Mouse (Mus musculus) cortical plate, adult 2 months (tissue): ENCODE data around the gene Arl6ip1. TPM values are rescaled to one million over a fixed set of nuclear protein-coding genes. Genes with fewer than 3 reads are reported as not detected.

ENCODE experiments used
- H3K27ac ChIP-seq: fragments of 200-500 bp; 2 replicates; pipeline ENCODE4 v1.5.1; 2012; ENCODE audit warnings: low read length, control low read depth, inconsistent platforms; ENCODE audit not compliant: insufficient read depth
- H3K4me1 ChIP-seq: fragments of 200-500 bp; 2 replicates; pipeline ENCODE4 v1.6.1; 2011; ENCODE audit warnings: low read length; ENCODE audit not compliant: control insufficient read depth, insufficient read depth
- H3K4me3 ChIP-seq: fragments of 200-500 bp; 2 replicates; pipeline ENCODE4 v1.5.1; 2011; ENCODE audit warnings: mild to moderate bottlenecking, low read length, control low read depth; ENCODE audit not compliant: insufficient read depth
- CTCF ChIP-seq: fragments of 200-500 bp; IDR thresholded peaks from 2 replicates; pipeline ENCODE4 v1.5.1; 2011; ENCODE audit warnings: mild to moderate bottlenecking, control low read depth, low read length; ENCODE audit not compliant: insufficient read depth; ENCODE audit errors: extremely low read depth
- POLR2A ChIP-seq: fragments of 200-500 bp; IDR thresholded peaks from 2 replicates; pipeline ENCODE4 v1.6.1; 2011; ENCODE audit warnings: mild to moderate bottlenecking, low read length, control low read depth; ENCODE audit not compliant: insufficient read depth; ENCODE audit errors: extremely low read depth
- polyA plus RNA-seq: library from polyadenylated mRNA; depleted of rRNA; stranded (reverse); fragments of >200 nt; gene quantifications from 2 replicates; pipeline ENCODE4 v1.2.3, GENCODE M21; 2012; rRNA removed

Gene Arl6ip1
- polyA plus RNA-seq, 1 experiment, result 278 TPM

DNA sequence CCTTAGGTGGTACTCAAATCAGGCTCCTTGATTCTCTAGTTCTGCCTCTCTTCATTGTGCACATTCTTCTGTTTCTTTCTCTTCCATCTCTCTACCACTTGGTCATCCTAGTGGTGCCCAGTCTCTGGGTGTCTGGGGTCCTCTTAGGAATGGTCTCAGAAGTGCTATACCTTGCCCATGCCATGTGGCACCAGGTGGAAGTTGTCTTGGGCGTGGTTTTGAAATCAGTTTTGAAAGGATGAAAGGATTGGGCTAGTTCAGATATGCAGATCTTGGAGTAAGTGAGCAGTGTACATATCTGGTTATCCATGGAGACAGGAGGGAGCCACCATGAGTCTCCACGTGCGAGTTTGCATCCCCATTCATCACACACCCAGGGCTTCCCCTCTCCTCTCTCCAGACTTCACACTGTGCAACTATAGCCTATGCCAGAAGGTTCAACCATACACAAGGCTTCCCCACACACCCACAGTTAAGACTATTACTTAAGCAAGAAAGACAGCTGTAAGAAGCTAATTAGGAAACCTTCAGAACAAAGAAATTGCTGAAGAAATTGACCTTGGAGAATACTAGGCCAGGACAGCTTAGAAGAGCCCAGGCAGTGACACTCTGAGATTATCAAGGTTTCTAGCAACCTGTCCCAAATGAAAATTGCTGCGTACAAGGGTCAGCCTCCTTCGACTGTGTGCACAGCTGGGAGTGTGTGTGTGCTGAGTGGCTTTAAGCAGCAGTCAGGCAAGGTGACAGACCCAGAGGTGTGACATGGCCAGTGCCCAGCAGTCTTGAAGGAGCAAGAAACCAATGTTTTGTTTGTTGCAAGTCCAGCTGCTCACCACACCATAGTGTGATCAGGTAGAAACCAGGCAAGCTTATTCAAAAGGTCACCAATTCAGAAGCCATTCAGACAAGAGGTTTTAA lies 25.7 kb downstream of the Arl6ip1 start:
- H3K27ac ChIP-seq, result no peak overlapping the region
- H3K4me1 ChIP-seq, result peaks cover 3% of the 10 kb centered on the region; the same call in 1 of the 2 replicates
- TF ChIP-seq POLR2A (no peak), CTCF (no peak)
- no peak overlapping the region for H3K4me3 ChIP-seq

DNA sequence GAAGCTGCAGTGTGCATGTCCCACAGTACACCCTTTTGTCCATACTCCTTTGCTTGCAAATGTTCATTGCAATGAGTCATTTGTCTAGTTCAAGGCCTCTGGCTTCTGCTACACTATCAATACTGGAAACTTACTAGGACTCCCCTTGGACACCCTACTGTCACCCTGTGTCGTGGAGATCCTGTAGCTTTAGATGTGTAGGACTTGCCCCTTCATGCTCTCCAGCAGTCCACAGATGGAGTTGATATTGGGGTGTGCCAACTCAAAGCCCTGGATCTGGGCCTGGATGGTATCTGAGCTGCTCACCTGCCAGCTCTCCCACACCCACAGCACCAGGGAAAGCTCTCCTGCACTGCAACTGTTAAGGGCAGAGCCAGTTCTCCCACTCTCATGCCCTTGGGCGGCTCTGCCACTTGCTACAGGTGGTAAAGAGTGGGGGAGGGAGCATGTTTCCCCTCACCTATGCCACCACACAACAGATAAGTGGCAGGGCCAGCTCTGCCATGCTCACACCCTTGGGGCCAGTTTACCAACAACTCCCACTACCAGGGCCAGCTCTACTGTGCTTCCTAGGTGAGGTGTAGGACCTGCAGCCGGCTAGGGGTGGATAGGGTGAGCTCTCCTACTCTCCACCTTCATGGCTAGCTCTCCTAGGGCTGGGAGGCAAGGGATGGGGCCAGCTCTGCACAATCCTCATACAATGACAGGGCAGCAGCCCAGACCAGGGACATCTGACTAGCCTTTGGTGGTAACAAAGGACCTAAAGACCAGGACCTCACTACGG lies 26.6 kb downstream of the Arl6ip1 start:
- Histone ChIP-seq H3K4me1 (peaks cover 3% of the 10 kb centered on the region; the same call in 1 of the 2 replicates), H3K4me3 (no peak overlapping the region), H3K27ac (no peak overlapping the region)
- no peak for TF ChIP-seq POLR2A
- no peak for TF ChIP-seq CTCF

DNA sequence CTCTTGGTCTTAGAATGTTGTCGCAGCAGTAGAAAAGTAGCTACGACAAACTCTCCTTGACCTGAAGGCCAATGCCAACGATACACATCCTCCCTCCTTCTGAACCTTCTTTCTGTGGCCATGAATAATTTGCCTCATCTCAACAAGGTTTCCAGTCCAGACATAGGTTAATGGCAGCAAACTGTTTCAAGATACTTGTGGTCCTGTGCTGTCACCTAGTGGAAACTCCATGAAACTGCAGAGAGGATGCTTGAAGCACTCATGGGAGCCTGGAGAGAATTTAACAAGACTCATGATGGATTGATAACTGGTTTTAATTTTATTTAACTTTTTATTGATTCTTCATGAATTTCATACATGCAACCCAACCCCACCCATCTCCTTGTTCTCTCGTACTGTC lies 27.2 kb downstream of the Arl6ip1 start:
- Histone ChIP-seq H3K4me1 (peaks cover 3% of the 10 kb centered on the region; the same call in 1 of the 2 replicates), H3K27ac (no peak overlapping the region), H3K4me3 (no peak overlapping the region)
- TF ChIP-seq POLR2A (no peak), CTCF (peak; percentile 98)

DNA sequence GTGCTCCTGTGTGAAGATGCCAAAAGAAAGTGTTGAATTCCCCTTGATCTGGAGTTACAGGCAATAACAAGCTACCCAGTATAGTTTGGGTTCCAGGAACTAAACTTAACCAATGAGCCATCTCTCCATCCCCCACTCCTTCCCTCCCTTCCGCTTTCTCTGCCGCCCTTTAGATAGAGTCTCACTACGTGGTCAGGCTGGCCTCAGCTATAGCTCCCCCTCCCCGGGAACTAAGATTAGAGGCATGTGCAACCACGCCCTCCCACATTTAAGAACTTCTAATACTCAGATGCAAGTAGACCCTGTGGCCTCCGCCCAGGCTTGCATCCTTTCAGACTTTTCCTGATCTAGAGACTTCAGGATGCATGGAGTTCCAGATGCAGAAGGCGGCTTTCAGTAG lies 31.8 kb downstream of the Arl6ip1 start:
- Histone ChIP-seq H3K4me1 (no peaks in the 10 kb centered on the region), H3K27ac (no peak overlapping the region), H3K4me3 (no peak overlapping the region)
- TF ChIP-seq CTCF (no peak), POLR2A (no peak)

DNA sequence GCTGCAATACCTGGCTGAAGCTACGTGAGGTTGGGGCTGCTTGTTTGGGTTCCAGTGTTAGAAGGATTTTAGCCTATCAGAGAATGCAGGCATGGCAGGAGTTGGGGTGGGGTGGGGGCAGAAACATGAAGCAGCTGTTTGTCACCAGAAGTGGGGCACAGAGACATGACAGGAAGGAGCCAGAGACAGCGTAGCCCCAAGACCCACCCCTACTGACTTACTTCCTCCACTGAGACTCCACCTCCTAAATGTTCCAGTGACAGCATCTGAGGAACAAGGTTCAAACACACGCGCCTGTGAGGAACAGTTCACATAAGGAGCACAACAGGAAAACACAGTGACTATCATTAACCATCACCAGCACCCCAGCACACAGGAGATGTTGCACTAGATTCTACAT lies 49.5 kb downstream of the Arl6ip1 start:
- H3K27ac ChIP-seq, result no peak overlapping the region
- H3K4me3 ChIP-seq, result no peak overlapping the region
- H3K4me1 ChIP-seq, result no peaks in the 10 kb centered on the region
- no peak for TF ChIP-seq CTCF
- TF ChIP-seq POLR2A, result no peak

DNA sequence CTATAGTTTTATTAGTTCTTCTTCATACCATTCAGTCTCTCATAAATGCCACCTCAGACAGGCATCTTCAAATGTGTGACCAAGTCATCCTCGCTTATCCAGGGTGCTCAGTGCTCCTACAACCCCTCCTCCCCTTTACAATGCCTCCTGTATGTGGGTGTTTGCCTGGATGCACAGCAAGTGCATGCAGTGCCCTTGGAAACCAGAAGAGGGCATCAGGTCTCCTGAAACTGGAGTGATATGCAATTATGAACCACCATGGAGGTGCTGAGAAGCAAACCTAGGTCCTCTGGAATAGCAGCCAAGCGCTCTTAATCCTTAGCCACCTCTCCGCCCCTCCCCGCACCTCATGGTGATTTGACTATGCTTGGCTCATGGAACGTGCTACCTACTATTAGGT lies 50.4 kb downstream of the Arl6ip1 start:
- no peaks in the 10 kb centered on the region for H3K4me1 ChIP-seq
- TF ChIP-seq POLR2A, result no peak
- 0 out of 2 replicates have a peak, but pooled peaks have one; percentile 3 for TF ChIP-seq CTCF
- no peak overlapping the region for H3K27ac ChIP-seq
- H3K4me3 ChIP-seq, result no peak overlapping the region

Other genes with a start within 250 kb of the Arl6ip1 start
- gene Rps15a, start 13.5 kb downstream of the Arl6ip1 start, polyA plus RNA-seq, result 1,243 and 1,296 TPM in 2 replicates
- 54.6 and 59.8 TPM in 2 replicates for gene Smg1, start 114.0 kb upstream of the Arl6ip1 start, polyA plus RNA-seq